Mouse (Mus musculus) left cerebral cortex, adult 9 months (tissue): ENCODE data around the gene Trim38.

Source experiments
- DNase-seq, 2 experiments: peaks; one replicate each; pipeline ENCODE4 v3.0.0; 2022; ENCODE audit warnings: low spot score in 2 of 2

Trim38 gene

GRCm38 (mm10) chr13:23761871-23762821 lies 7.6 kb upstream of the Trim38 start, which contains the start of gene Hist1h3a:
Gene Hist1h3a (minus strand): TSS chr13:23762386.
- DNase-seq = peak in 1 of 2 experiments; percentile 76

- no peak for DNase-seq
Measured at GRCm38 (mm10) chr13:23763242-23763585, 6.5 kb upstream of the Trim38 start.

GRCm38 (mm10) chr13:23763586-23764323 lies 6.0 kb upstream of the Trim38 start, which contains the start of gene Hist1h1a:
Gene Hist1h1a (plus strand): TSS chr13:23763666.
- DNase-seq = peak in 1 of 2 experiments; percentile 89

GRCm38 (mm10) chr13:23764324-23765171 lies 5.2 kb upstream of the Trim38 start:
- no peak for DNase-seq

- no peak for DNase-seq
Measured at GRCm38 (mm10) chr13:23765172-23765513, 4.6 kb upstream of the Trim38 start.

- DNase-seq = no peak
Measured at GRCm38 (mm10) chr13:23766772-23767171, 2.9 kb upstream of the Trim38 start.

- DNase-seq = no peak
Measured at GRCm38 (mm10) chr13:23768834-23769397, 797 bp upstream of the Trim38 start.

- peak in 1 of 2 experiments; percentile 42 for DNase-seq
Measured at GRCm38 (mm10) chr13:23772561-23773313, 3.0 kb downstream of the Trim38 start.

- no peak for DNase-seq
Measured at GRCm38 (mm10) chr13:23778339-23778738, 8.6 kb downstream of the Trim38 start.

- DNase-seq = no peak
Measured at GRCm38 (mm10) chr13:23779025-23779424, 9.3 kb downstream of the Trim38 start.

GRCm38 (mm10) chr13:23792520-23792919 lies 22.8 kb downstream of the Trim38 start:
- DNase-seq = peak in 1 of 2 experiments; percentile 50

GRCm38 (mm10) chr13:23799405-23799804 lies 29.7 kb downstream of the Trim38 start:
- no peak for DNase-seq

GRCm38 (mm10) chr13:23804532-23804931 lies 34.8 kb downstream of the Trim38 start:
- DNase-seq = no peak

GRCm38 (mm10) chr13:23806422-23807052 lies 36.8 kb downstream of the Trim38 start, which contains the start of gene Slc17a2:
Gene Slc17a2 (plus strand): TSS chr13:23806993.
- no peak for DNase-seq

- no peak for DNase-seq
Measured at GRCm38 (mm10) chr13:23816148-23816547, 46.4 kb downstream of the Trim38 start.

- DNase-seq = no peak
Measured at GRCm38 (mm10) chr13:23820179-23820940, 50.6 kb downstream of the Trim38 start.

GRCm38 (mm10) chr13:23822213-23822612 lies 52.5 kb downstream of the Trim38 start:
- DNase-seq = no peak

- DNase-seq = no peak
Measured at GRCm38 (mm10) chr13:23826606-23827005, 56.9 kb downstream of the Trim38 start.

GRCm38 (mm10) chr13:23833053-23833452 lies 63.3 kb downstream of the Trim38 start:
- DNase-seq = peak in 1 of 2 experiments; percentile 17
